Mouse (Mus musculus) right cerebral cortex, postnatal 10 days (tissue): ENCODE measurements around the gene Plch2.

Source experiments
- DNase-seq, 2 experiments: peaks; one replicate each; pipeline ENCODE4 v3.0.0; 2021; ENCODE audit warnings: low spot score in 2 of 2

The Plch2 gene

DNA sequence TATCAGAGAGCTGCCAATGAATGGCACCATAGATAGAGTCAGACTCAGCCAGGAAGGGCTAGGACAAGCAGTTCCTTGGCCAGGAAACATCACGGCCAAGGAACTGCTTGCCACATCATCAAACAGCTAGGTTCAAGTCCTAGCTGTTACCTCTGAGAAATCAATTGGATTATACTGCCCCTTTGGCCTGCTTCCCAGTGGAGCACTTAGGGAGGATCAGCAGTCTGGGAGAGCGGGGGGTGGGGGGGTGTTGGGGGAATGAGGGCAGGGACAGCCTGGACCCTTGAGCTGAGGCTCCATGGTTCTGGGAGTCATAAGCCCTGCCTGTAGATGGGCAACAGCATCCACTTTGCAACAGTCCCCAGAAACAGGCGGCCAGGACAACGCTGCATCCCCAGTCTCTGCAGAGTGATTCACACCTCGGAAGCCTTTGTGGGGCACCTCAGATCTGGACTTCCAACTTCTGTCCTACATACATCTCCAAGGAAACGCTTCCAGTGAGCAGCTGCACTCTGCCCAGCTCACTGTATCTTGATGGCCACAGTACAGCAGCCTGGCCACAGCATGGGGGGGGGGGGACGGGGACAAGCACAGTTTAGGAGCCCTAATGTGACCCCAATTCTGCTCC, 34.2 kb downstream of the Plch2 start:
- DNase-seq: no peak

DNA sequence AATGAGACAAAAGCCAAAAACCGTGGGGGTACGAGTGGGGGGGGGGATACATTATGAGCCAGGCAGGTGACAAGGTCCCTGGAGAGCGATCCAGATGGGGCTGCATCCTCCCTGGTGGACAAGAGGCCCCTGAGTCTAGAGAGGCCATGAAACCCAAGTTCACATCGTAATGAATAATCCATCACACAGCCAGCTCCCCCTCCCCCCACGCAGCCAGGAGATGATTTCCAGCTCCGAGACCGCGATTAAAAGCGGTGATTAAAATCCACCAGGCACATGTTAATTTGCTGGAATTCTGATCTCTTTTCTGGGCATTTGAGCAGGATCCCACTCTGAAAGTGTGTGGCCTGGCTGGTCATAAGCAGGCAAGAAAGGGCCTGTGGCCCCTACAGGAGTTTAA, 35.8 kb downstream of the Plch2 start:
- no peak for DNase-seq

DNA sequence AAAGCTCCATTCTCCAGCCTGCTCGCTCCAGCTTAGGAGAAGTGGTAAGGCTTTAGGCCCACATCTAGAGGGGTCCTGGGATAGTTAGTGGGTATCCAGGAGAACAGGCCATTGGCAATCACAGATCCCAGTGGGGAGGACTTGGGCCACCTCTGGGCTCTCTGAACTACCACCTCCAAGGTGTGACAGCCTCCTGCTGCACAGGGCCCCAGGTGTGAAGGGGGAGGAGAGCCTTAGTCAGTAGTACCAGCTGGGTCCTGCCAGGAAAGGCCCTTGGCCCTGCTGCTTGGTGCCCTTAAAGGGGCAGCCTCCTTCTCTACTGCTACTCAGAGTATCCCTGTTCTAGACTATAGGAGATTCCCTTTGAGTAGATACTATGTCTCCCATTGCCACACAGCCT, 36.4 kb downstream of the Plch2 start:
- DNase-seq: no peak

DNA sequence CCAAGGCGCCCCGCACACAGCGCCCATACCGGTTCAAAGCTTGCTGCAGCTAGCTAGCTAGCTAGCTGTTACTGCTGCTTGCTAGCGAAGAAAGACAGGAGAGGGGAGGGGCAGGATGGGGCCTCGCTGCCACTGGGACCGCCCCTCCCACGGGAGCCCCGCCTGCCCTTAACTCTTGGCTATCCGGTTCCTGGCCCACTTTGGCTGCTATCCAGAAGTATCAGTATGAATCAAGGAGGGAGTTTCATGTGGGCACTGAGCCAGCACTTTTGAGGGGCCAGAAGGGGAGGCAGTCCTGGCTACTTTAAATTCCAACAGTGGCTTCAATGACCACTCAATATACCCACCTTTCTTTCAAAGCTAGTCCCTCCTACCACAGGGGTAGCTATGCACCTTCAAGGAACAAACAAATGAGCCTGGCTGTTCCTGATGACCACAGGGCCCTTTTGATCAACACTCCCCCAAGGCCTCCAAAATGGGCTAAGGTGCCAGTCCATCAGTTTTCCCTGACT, 37.2 kb downstream of the Plch2 start:
- DNase-seq: peak; percentile 64 to 66

DNA sequence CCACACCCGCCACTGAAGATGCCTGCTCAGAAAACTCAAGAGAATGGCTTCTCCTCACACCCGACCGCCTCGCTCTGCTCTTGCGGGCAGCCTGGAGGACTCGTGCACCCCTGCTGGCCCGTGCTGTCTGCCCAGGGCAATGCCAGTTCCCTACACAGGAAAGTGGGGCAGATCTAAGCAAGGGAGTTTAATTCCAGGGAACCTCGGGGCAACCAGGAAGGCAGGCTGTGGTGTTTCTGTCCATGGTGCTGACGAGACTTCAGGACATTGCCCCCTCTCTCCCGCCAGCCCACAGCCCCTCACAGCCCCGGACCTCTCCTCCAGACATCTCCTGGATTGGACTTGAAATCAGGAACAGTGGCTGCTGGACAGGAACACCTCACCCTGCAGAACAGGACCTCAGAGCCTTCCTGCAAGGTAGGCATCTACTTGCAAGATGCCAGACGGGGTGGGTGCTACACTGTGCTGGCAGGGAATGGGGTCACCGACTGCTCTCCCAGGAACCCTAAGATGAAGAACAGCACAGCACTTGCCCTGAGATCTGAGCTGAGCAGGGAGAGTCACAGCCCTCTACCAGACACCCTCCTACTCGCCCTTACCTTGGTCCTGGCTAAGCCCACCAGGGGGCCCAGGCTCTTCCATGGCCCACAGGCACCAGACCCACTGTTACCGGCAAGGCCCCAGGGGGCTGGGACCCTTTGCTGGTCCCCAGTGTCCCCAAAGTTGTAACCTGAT, 37.8 kb downstream of the Plch2 start:
- DNase-seq: no peak

DNA sequence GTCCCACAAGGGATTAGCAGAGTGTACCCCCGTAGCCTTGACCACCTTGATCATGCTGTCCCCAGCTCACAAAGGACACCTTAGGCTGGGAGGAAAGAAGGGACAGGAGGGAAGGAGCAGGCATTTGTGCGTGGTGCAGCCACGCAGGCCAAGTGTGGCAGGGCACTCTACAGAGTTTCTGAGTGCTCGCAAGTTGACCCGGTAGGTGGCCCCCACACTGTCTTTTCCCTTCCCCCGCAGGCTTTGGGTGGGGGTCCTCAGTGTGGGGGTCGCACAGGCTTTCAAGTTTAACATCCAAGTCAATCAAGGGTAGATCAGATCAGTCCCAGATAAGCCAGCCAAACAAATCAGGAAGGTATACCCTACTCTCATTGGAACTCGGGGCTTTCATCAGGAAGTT, 38.5 kb downstream of the Plch2 start:
- DNase-seq: no peak

DNA sequence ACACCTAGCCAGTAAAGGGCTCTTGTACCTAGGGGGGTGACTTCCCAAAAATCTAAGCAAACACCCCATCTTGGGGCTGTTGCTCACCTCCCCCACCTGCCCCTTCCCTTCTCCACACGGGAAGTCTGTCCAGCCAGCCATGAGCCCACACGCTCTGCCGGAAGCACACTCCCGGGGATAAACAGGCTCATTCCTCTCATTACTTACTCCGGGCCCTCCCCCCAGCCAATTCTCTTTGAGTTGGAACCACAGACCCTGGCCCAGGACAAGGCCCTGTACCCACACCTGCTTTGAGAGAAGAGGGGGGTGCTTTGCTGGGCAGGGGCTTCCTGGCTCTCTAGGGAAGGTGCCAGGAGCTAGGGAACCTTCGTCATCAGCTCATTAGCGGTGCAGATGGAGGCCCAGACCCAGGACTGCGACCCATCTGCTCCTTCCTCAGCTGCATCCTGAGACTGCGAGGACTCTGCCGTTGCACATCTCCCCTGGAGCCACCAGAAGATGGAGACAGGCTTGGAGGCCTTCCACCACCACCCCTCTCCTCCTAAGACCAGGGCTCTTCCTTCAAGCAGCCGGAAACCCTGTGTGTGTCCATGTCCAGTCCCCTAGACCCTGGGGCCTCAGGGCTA, 39.2 kb downstream of the Plch2 start:
- no peak for DNase-seq

DNA sequence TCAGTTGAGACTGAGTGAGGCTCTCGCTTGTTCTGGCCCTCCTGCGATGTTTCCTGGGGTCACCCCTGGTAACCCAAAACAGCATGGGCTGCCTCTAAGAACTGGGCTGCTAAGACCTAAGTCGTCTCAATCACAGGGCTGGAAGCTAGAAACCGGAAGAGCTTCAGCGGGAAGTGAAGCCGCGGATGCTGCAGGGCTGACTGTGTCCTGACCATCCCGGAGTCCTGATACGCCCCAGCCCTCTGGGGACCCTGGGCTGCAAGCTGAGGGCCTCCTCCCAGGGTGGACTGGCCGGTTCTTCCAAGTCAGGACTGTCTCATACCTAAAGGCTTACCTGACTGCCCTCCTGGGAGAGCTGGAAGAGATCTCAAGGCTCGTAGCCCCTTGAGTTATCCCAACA, 39.8 kb downstream of the Plch2 start:
- DNase-seq: no peak

DNA sequence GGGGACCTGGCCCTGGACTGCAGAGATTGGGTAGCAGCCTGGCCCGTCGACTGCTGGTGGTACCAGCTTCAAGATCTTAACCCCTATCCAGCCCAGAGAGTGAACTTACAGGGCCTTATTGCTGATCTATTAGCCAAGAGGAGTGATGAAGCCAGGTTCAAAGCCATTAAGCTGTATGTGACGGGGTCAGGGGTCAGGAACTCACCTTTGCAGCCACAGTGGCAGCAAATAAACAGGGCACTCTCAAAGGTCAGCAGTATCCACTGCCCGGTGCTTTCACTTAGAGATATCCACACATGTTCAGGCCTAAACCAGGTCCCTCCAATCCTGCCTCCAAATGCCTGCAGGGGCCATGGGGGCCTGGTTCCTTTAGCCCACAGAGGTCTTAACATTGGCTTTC, 41.0 kb downstream of the Plch2 start:
- no peak for DNase-seq

DNA sequence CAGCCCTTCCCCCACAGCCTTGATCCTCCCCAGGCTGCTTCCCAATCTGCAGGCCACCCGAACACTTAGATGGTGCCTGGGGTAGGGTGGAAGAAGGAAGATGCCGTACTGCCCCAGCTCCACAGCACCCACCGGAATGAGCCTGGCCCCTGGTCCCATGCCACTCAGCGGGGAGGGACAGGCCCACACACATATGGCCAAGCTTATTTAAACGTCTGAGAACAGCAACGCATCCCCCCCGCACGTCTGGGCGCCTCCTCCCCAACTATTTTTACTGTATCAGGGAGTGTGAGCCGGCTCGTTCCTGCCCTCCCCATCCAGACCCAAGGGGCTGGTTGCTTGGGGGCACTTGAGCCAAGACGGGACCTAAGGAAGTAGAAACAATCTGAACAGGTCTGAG, 41.8 kb downstream of the Plch2 start:
- DNase-seq: peak; percentile 69 to 77

DNA sequence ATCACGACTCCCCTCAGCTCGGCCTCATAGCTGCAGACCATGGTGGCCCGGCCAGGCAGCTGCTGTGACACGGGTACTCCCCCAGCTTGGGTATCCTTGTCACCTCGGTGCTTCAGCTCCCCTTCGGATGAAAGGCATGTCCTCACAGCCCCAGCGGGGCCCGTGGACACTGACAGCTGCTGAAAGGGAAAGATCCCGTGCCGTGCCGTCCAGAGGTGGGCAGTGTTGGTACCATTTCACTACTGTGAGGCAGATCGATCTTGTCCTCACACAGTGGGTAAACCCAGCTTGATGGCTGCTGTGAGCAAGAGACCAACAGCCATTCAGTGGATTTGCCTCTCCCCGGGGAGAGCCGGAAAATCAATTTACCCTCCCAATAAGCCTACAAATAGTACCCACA, 42.3 kb downstream of the Plch2 start:
- DNase-seq: no peak

DNA sequence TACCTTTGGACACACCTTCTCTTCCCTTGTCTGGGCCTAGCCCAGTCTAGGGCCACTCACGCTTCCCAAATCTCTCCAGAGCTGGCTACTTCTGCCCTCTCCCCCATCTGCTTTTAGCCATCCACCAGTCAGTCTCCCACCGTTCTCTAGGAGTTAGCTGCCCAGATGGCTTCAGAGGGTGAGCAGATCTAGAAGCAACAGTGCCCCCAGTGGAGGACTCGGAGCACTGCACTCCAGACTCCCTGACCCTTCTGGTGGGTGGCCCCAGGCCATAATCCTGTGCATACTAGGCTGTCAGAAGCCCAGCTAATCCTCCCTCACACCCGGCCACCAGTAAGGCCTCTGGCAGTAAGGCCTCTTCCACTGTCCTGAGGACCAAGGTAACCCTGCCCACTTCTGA, 43.8 kb downstream of the Plch2 start:
- peak; percentile 66 to 72 for DNase-seq

DNA sequence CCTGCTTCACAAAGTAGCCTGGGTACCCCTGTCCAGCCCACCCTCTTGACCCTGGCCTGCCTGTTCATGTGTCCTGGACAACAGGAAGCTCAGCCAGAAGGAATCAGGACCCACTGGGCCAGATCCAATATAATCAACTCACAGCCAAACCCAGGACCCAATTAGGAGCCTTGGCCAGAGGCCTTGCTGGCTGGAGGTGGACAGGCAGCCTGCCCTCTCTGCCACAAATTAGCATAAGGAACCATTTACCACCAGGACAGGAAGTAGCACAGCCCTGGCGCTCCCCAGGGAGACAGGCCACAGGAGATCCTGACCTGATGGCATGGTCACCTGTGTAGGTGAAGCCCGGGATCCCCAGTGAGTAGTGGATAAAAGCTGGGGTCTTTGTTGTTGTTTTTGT, 44.5 kb downstream of the Plch2 start:
- peak; percentile 59 to 73 for DNase-seq

DNA sequence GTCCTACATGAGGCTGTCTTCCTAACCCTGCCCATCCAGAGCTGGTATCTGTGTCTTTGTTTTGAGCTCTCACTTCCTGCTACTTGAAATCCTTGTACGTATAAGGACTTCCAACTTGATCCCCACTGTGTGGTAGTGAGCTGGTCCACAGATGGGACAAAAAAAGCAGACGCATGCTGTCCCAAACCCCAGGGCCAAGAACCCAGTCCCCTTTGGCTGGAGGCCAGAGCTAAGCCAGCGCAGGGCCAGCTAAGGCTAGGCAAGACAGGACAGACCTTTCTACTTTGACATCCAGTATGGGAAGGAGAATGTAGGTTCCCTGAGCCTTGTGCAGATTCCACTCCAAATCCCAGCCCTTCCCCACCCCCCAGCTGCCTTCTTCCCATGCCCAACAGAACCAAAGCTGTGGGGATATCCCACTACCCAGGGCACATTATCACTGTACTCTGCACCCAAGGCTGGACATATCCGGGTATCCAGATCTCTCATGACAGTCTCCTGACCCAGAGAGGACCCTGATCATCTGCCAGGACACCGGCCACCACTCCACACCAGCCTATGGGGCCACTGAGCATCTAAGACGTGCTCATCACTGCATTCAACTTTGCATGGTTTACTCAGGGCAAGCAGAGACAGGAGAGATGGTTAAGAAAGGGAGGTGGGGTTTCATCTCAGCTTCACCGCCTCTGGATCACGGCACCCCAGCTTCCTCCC, 45.1 kb downstream of the Plch2 start:
- DNase-seq: peak in 1 of 2 experiments; percentile 61

DNA sequence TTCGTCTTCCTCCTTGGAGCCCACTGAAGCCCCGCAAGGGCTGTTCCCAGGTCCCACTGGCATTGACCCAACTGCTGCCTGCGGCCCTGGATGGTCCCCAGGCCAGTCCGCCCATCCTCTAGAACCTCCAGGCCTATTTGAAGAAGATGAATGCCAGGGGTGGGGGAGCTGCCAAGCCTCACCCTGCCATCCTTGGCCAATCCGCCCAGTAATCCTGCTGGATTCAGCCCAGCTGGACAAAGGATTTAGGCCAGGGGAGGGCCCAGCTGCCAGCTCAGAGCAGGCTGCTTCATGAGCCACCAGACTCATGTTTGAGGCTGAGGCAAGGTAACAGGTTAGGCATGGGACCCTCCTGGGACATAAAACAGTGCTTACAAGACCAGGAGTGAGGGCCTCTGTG, 45.7 kb downstream of the Plch2 start:
- DNase-seq: peak; percentile 84

DNA sequence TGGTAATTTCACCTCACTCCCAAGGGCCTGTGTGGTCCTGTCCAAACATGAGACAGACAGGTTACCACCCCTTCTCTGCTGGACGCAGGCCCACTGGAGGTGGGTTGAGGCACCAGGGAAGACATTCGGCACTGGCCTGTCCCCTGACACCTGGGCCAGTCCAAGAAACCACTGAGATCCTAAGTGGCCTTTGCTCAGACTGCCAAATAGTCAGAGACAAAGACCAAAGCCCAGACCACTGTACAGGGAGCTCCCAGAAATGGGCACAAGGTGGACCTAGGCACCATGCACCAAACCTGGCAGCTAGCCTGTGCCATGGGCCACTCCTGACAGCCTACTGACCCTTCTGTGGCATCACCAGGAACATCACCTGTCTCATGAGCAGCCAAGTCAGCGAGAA, 47.4 kb downstream of the Plch2 start:
- no peak for DNase-seq

DNA sequence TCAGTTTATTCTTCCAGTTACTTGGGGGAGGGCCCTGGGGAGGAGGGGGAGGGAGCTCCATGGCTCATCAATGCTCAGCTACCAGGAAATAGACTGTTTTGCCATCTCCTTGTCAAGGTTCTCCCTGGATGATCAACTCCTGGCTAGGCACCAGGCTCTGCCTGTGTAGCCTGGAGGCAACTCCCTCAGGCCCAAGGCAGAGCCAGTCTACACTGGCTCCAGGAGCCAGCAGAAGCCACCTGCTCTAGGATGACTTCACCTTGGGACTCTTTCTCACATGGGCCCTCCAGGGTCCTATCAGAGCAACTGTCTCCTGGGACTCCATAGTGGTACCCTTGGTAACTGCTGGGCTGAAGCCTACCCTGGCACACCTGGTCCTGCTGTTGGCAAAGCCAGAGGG, 48.5 kb downstream of the Plch2 start:
- no peak for DNase-seq

DNA sequence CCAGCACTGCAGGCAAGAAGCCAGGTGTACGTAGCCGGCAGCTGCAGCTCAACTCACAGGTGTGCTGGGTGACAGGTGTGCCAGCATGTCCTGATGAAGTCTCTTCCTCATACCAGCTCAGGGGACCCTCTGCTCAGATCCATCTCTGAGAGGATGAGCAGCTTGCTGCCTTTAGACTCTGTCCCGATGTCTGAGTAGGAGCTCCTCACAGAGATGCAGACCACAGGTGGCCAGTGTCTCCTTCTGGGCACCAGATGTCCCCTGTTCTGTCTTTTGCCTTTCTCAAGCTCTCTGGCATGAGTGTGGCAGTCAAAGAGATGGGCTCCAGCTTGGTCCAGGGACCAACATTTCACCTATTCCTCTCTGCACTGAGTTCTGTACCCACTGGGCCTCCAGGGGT, 48.9 kb downstream of the Plch2 start:
- DNase-seq: no peak

DNA sequence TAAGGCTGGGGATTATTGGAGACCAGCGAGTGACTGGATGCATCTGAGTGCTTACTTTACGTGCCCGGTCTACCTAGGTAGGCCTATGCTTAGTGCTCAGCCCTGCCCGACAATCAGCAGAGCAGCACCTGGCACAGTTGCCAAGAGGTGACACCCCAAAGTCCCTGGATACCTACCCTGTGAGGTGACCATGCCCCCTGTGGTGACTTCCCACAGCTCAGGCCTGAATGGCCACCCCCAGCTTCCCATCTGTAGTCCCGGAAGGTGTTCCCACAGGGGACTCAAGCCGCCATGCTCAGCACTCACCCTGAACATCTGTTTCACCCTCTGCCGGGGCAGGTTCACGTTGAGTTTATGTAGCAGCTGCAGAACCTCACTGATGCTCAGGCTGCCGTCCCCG, 50.3 kb downstream of the Plch2 start:
- no peak for DNase-seq

DNA sequence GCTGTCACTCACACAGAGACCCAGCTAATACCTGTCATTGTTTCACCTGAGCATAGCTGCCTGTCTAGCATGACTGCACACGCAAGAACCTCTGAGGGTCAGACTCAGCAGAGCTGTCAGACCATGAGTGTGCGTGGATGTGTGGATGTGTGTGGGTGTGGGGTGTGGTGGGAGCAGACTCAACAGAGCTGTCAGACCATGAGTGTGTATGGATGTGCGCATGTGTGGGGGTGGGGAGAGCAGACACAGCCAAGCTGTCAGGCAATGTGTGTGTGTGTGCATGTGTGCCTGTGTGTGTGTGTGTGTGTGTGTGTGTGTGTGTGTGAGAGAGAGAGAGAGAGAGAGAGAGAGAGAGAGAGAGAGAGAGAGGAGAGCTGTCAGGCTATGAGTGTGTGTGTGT, 51.3 kb downstream of the Plch2 start:
- peak in 1 of 2 experiments; percentile 69 for DNase-seq

DNA sequence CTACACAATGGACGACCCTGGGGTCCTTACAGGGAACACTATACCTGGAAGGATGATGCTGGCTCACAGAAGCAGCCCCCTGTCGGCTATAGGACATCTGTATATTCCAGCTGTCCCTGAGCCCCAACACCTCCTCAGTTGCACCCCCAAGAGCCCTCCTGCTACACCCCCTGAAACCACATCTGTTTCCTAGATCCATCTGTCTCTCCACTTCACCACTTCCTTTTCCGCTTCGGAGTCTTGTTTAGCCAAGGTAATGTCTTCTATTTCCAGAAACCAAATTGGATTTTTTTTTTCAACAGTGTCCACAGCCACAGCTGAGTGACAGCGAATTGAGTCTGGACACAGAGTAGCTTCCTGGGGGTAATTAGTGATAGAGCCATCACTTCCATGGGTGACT, 57.2 kb downstream of the Plch2 start:
- no peak for DNase-seq

DNA sequence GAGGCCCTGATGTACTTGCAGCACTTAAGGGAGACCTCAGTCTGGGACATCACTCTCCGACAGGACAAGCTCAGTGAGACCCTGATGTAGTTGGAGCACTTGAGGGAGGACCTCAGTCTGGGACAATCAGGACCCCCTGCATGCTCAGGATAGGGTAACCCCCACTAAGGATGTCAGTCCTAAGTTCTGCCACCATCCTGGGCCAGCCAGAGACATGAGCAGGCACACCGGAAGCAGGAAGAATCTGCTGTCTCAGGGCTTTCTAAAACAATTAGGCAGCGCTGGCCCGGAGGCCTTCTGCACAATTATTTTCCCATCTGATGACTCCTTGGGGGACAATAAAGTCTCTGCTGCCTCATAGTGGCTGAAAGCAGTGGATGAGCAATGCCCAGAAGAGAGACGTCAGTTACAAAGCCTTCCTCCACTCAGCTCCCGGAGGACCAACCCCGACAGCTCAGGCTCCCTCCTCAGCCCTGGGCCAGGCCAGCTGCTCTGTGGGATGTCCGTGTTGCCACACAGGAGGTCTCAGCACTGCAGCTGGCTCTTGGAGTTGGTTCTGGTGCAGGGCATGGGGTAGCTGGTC, 59.9 kb downstream of the Plch2 start:
- DNase-seq: no peak
